Mouse (Mus musculus) liver, embryonic 13.5 days (tissue): ENCODE results near the gene Htr3a. TPM values are rescaled to one million over a fixed set of nuclear protein-coding genes. Genes with fewer than 3 reads are reported as not detected.

Source experiments
- ATAC-seq: fragments of 200-750 bp; cut with Nextera tagmentation; 2 replicates; pipeline ENCODE4 v1.8.0; 2017; ENCODE audit warnings: low read depth, mild to moderate bottlenecking, moderate number of reproducible peaks, moderate library complexity
- DNase-seq: peaks from one replicate; pipeline ENCODE4 v3.0.0; 2022
- H3K27ac ChIP-seq: fragments of 300-500 bp; sonication (generic); 2 replicates; pipeline ENCODE4 v1.5.1; 2015; ENCODE audit warnings: moderate library complexity, mild to moderate bottlenecking, inconsistent platforms
- H3K27me3 ChIP-seq: fragments of 300-500 bp; sonication (generic); 2 replicates; pipeline ENCODE4 v1.6.1; 2015; ENCODE audit warnings: mild to moderate bottlenecking, inconsistent platforms
- H3K36me3 ChIP-seq: fragments of 300-500 bp; sonication (generic); 2 replicates; pipeline ENCODE4 v1.6.1; 2015; ENCODE audit warnings: mild to moderate bottlenecking, inconsistent platforms
- H3K4me1 ChIP-seq: fragments of 300-500 bp; sonication (generic); replicated peaks from 2 replicates; pipeline ENCODE4 v1.6.1; 2015; ENCODE audit warnings: inconsistent platforms
- H3K4me2 ChIP-seq: fragments of 300-500 bp; sonication (generic); 2 replicates; pipeline ENCODE4 v1.6.1; 2015; ENCODE audit warnings: inconsistent platforms, mild to moderate bottlenecking, moderate library complexity
- H3K4me3 ChIP-seq: fragments of 300-500 bp; sonication (generic); replicated peaks from 2 replicates; pipeline ENCODE4 v1.5.1; 2015; ENCODE audit warnings: mild to moderate bottlenecking, inconsistent platforms
- H3K9ac ChIP-seq: fragments of 300-500 bp; sonication (generic); 2 replicates; pipeline ENCODE4 v1.6.1; 2015; ENCODE audit warnings: mild to moderate bottlenecking, inconsistent platforms
- H3K9me3 ChIP-seq: fragments of 300-500 bp; sonication (generic); replicated peaks from 2 replicates; pipeline ENCODE4 v1.6.1; 2016; ENCODE audit warnings: inconsistent platforms
- WGBS: fragments of 180-500 bp; shearing (Covaris S2); methylation state at CpG from one replicate; pipeline ENCODE4 v1.1.7; 2015; ENCODE audit not compliant: insufficient replicate concordance; 5-methylcytosine and 5-hydroxymethylcytosine counted together
- polyA plus RNA-seq: library from polyadenylated mRNA; unstranded; fragments of >200 nt; fragmentation: Nextera tagmentation; extraction: Ambion mirVana; gene quantifications from 2 replicates; pipeline ENCODE4 v1.2.1, GENCODE M21; 2015

Htr3a gene
- 0.05 TPM in 1 of 2 replicates, not detected in the other for polyA plus RNA-seq

GRCm38 (mm10) chr9:48910885-48911537, at the start of gene Htr3a:
TSS of gene Htr3a (minus strand) at chr9:48911099.
- no peak within 1 kb of the TSS for H3K4me3 ChIP-seq
- ATAC-seq (no peak), DNase-seq (no peak)
- H3K4me2 ChIP-seq = no peak within 1 kb of the TSS
- H3K36me3 ChIP-seq = no peaks in the 10 kb centered on the region
- no peaks in the 10 kb centered on the region for H3K4me1 ChIP-seq
- H3K27ac ChIP-seq = no peak within 1 kb of the TSS
- peaks cover 10% of the 10 kb centered on the region for H3K27me3 ChIP-seq
- WGBS = 11% methylated on average over 9 of the region's 9 CpGs
- H3K9me3 ChIP-seq = no peaks in the 10 kb centered on the region
- no peak within 1 kb of the TSS for H3K9ac ChIP-seq

GRCm38 (mm10) chr9:48947565-48947964, 36.7 kb upstream of the Htr3a start:
- no peak for ATAC-seq
- H3K9me3 ChIP-seq = no peaks in the 10 kb centered on the region

GRCm38 (mm10) chr9:48942349-48942748, 31.4 kb upstream of the Htr3a start:
- 43% methylated on average over 1 of the region's 1 CpGs for WGBS
- no peaks in the 10 kb centered on the region for H3K27me3 ChIP-seq
- no peaks in the 10 kb centered on the region for H3K4me1 ChIP-seq
- no peaks in the 10 kb centered on the region for H3K9me3 ChIP-seq
- H3K9ac ChIP-seq = no peak overlapping the region
- H3K4me2 ChIP-seq = no peak overlapping the region
- no peak for DNase-seq
- ATAC-seq = no peak
- H3K27ac ChIP-seq = no peak overlapping the region
- H3K4me3 ChIP-seq = no peak overlapping the region
- no peaks in the 10 kb centered on the region for H3K36me3 ChIP-seq

More at GRCm38 (mm10) chr9:48947565-48947964, 36.7 kb upstream of the Htr3a start:
- H3K4me1 ChIP-seq = no peaks in the 10 kb centered on the region
- no peaks in the 10 kb centered on the region for H3K36me3 ChIP-seq
- H3K27me3 ChIP-seq = no peaks in the 10 kb centered on the region
- no peak for DNase-seq
- WGBS = 69% methylated on average over 4 of the region's 4 CpGs
- no peak overlapping the region for H3K4me2 ChIP-seq
- no peak overlapping the region for H3K27ac ChIP-seq
- H3K9ac ChIP-seq = no peak overlapping the region
- H3K4me3 ChIP-seq = no peak overlapping the region

- DNase-seq (no peak), ATAC-seq (no peak)
- whole genome bisulfite sequencing = 50% methylated on average over 5 of the region's 5 CpGs
- no peak overlapping the region for H3K9ac ChIP-seq
- H3K4me1 ChIP-seq = no peaks in the 10 kb centered on the region
- H3K4me3 ChIP-seq = no peak overlapping the region
- no peaks in the 10 kb centered on the region for H3K36me3 ChIP-seq
- H3K27ac ChIP-seq = no peak overlapping the region
- no peaks in the 10 kb centered on the region for H3K27me3 ChIP-seq
- no peak overlapping the region for H3K4me2 ChIP-seq
- no peaks in the 10 kb centered on the region for H3K9me3 ChIP-seq
Observed at GRCm38 (mm10) chr9:48929436-48929835, 18.5 kb upstream of the Htr3a start.

DNA sequence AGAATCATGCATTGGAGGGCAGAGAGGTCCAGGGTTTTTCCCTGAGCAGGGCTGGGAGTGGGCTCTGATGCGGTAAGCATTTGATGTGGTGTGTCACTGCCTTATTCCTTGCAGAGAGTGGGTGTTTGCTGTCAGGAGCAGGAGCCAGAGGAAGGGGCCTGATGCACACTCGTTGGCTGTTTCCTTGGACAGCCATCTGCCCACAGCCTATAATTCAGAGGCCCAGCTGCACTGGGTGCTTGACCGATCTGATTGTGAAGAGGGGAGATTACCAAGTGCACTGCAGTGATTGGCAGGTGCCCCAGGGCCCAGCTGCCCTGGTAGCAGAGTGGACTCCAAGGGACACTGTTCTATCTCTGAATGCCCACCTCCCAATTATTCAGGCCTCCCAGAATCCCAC, 17.9 kb upstream of the Htr3a start:
- no peaks in the 10 kb centered on the region for H3K27me3 ChIP-seq
- no peak overlapping the region for H3K9ac ChIP-seq
- no peaks in the 10 kb centered on the region for H3K9me3 ChIP-seq
- no peaks in the 10 kb centered on the region for H3K4me1 ChIP-seq
- H3K4me3 ChIP-seq = no peak overlapping the region
- WGBS = 46% methylated on average over 3 of the region's 3 CpGs
- no peak overlapping the region for H3K27ac ChIP-seq
- no peak for DNase-seq
- ATAC-seq = no peak
- H3K4me2 ChIP-seq = no peak overlapping the region
- no peaks in the 10 kb centered on the region for H3K36me3 ChIP-seq

- Histone ChIP-seq H3K36me3 (no peaks in the 10 kb centered on the region), H3K4me3 (no peak overlapping the region), H3K4me1 (no peaks in the 10 kb centered on the region), H3K27me3 (0 out of 2 replicates have a peak, but pooled peaks cover 3% of the 10 kb centered on the region), H3K4me2 (no peak overlapping the region), H3K9me3 (no peaks in the 10 kb centered on the region), H3K9ac (no peak overlapping the region), H3K27ac (no peak overlapping the region)
- no peak for ATAC-seq
- 71% methylated on average over 18 of the region's 18 CpGs for WGBS
- DNase-seq = no peak
Observed at GRCm38 (mm10) chr9:48916011-48916788, 5.3 kb upstream of the Htr3a start.

DNA sequence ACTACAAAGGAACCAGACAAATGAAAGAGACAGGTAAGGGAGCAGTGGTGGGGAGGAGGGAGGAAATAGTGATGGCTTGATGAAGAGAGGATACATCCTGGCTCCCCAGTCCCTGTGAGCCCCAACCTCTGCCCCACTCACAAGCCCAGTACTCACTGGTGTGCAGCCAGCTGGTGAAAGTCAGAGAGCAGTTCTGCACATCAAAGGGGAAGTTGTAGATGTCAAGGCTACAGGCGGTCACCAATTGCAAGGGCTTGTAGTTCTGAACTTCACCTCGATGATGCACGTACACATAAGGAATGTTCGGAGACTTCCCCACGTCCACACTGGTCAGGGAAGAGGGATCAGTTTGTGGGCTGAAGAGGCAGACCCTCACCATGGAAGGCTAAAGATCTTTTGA, 6.5 kb downstream of the Htr3a start:
- no peaks in the 10 kb centered on the region for H3K36me3 ChIP-seq
- no peak overlapping the region for H3K4me3 ChIP-seq
- no peak overlapping the region for H3K9ac ChIP-seq
- DNase-seq (no peak), ATAC-seq (no peak)
- no peaks in the 10 kb centered on the region for H3K27me3 ChIP-seq
- no peaks in the 10 kb centered on the region for H3K4me1 ChIP-seq
- H3K27ac ChIP-seq = no peak overlapping the region
- H3K4me2 ChIP-seq = no peak overlapping the region
- 72% methylated on average over 5 of the region's 5 CpGs for WGBS
- no peaks in the 10 kb centered on the region for H3K9me3 ChIP-seq

- Histone ChIP-seq H3K27me3 (no peaks in the 10 kb centered on the region), H3K4me2 (no peak overlapping the region), H3K9ac (no peak overlapping the region), H3K27ac (no peak overlapping the region), H3K36me3 (no peaks in the 10 kb centered on the region), H3K9me3 (no peaks in the 10 kb centered on the region), H3K4me1 (no peaks in the 10 kb centered on the region), H3K4me3 (no peak overlapping the region)
- WGBS = 66% methylated on average over 2 of the region's 2 CpGs
- ATAC-seq = no peak
- no peak for DNase-seq
Observed at GRCm38 (mm10) chr9:48903766-48904165, 7.1 kb downstream of the Htr3a start.

GRCm38 (mm10) chr9:48898551-48898950, 12.3 kb downstream of the Htr3a start:
- DNase-seq (no peak), ATAC-seq (no peak)
- no peaks in the 10 kb centered on the region for H3K36me3 ChIP-seq
- H3K9me3 ChIP-seq = no peaks in the 10 kb centered on the region
- WGBS = 16% methylated on average over 8 of the region's 8 CpGs
- H3K27me3 ChIP-seq = peaks cover 12% of the 10 kb centered on the region; the same call in 1 of the 2 replicates
- H3K27ac ChIP-seq = no peak overlapping the region
- H3K9ac ChIP-seq = no peak overlapping the region
- no peaks in the 10 kb centered on the region for H3K4me1 ChIP-seq
- no peak overlapping the region for H3K4me2 ChIP-seq
- H3K4me3 ChIP-seq = no peak overlapping the region

DNA sequence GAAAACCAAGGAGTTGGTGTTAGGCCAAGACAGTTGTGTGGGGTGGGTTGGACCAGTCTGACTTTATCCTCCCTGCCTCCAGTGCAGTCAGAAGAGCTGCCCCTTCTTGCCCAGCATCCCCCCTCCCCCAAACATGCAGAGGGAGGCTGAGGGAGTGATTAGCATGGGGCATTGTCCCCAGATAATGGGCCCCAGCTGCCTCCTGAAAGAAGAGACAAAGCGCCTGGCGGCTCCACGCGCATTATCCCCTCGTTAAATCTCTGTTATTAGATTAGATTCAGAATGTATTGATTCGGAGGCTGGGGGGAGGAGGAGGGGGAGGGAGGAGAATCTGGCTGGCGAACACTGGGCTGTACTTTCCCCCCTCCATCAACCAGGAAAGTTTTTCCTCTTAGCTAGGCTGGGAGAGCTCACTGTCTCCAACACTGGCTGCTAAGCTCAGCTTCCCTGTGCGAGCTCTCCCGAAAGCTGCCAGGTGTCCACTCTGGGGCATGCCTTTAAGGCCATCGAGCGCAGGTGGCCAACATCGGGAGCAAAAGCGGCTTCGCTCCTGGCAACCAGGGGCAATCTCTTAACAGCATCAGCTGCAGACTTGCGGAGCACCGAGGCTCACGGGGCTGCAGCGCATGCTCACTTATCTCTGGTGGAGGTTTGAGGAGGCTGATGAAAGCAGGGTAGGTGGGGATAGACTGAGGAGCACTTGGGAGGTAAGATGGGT, 14.9 kb downstream of the Htr3a start:
- no peaks in the 10 kb centered on the region for H3K36me3 ChIP-seq
- 37% methylated on average over 18 of the region's 18 CpGs for WGBS
- peaks cover 12% of the 10 kb centered on the region; the same call in 1 of the 2 replicates for H3K27me3 ChIP-seq
- DNase-seq (no peak), ATAC-seq (no peak)
- H3K4me2 ChIP-seq = no peak overlapping the region
- H3K4me3 ChIP-seq = no peak overlapping the region
- no peaks in the 10 kb centered on the region for H3K9me3 ChIP-seq
- H3K27ac ChIP-seq = no peak overlapping the region
- no peak overlapping the region for H3K9ac ChIP-seq
- no peaks in the 10 kb centered on the region for H3K4me1 ChIP-seq

- no peak for DNase-seq
- WGBS = 52% methylated on average over 6 of the region's 6 CpGs
Observed at GRCm38 (mm10) chr9:48894755-48895154, 16.1 kb downstream of the Htr3a start.

More at GRCm38 (mm10) chr9:48894755-48895154, 16.1 kb downstream of the Htr3a start:
- H3K4me2 ChIP-seq = no peak overlapping the region
- H3K36me3 ChIP-seq = no peaks in the 10 kb centered on the region
- no peak overlapping the region for H3K4me3 ChIP-seq
- H3K9me3 ChIP-seq = no peaks in the 10 kb centered on the region
- H3K27ac ChIP-seq = no peak overlapping the region
- no peaks in the 10 kb centered on the region for H3K4me1 ChIP-seq
- ATAC-seq = no peak
- H3K9ac ChIP-seq = no peak overlapping the region
- H3K27me3 ChIP-seq = peaks cover 12% of the 10 kb centered on the region; the same call in 1 of the 2 replicates
